9 mouse cellular contexts compared by ENCODE assay signal in genomic region chr1:89068812-89069211, GRCm38 (mm10). TPM values are rescaled to one million over a fixed set of nuclear protein-coding genes. Genes with fewer than 3 reads are reported as not detected.
DNase-seq lines count a peak whose midpoint lies in the region; ATAC-seq lines count a peak whose summit lies in the region.
"Had no signal": no experiment of that assay in that cellular context is flagged by ENCODE, and none has a peak within 500 bp of the region (broad histone marks: within the 10 kb centered on the region; RNA-seq: fewer than 3 reads in every experiment).

No protein-coding gene starts in this region.

- peak overlapping the region; percentile 96; the same call in 1 of the 2 replicates for H3K4me2 ChIP-seq in liver, embryonic 11.5 days
- no peak overlapping the region for H3K4me2 ChIP-seq in embryonic facial prominence, embryonic 12.5 days (replicated peaks)
- peak overlapping the region; percentile 71 for H3K4me2 ChIP-seq in limb, embryonic 12.5 days
- peak overlapping the region; percentile 64; the same call in 1 of the 2 replicates for H3K4me2 ChIP-seq in stomach, embryonic 15.5 days

- peaks cover 23% of the 10 kb centered on the region for H3K27me3 ChIP-seq in liver, embryonic 11.5 days (replicated peaks; ENCODE audit: control insufficient read depth, insufficient read depth, low read length)
- H3K27me3 ChIP-seq in embryonic facial prominence, embryonic 12.5 days = no peaks in the 10 kb centered on the region
- no peaks in the 10 kb centered on the region for H3K27me3 ChIP-seq in limb, embryonic 12.5 days
- H3K27me3 ChIP-seq in stomach, embryonic 15.5 days (replicated peaks) = no peaks in the 10 kb centered on the region
- H3K27me3 ChIP-seq: Patski had no signal

- no peaks in the 10 kb centered on the region for H3K36me3 ChIP-seq in liver, embryonic 11.5 days (ENCODE audit: control insufficient read depth, insufficient read depth, low read length)
- no peaks in the 10 kb centered on the region for H3K36me3 ChIP-seq in embryonic facial prominence, embryonic 12.5 days
- H3K36me3 ChIP-seq in limb, embryonic 12.5 days = no peaks in the 10 kb centered on the region
- H3K36me3 ChIP-seq in stomach, embryonic 15.5 days = no peaks in the 10 kb centered on the region

- 71% methylated on average over 5 of the region's 5 CpGs for WGBS in liver, embryonic 11.5 days
- WGBS in embryonic facial prominence, embryonic 12.5 days = 56% methylated on average over 5 of the region's 5 CpGs
- WGBS in limb, embryonic 12.5 days = 67% methylated on average over 5 of the region's 5 CpGs
- WGBS in stomach, embryonic 15.5 days = 66% methylated on average over 5 of the region's 5 CpGs

- H3K27ac ChIP-seq in liver, embryonic 11.5 days (ENCODE audit: low read depth, low read length) = no peak overlapping the region
- H3K27ac ChIP-seq in embryonic facial prominence, embryonic 12.5 days = no peak overlapping the region
- H3K27ac ChIP-seq in limb, embryonic 12.5 days = peak overlapping the region; percentile 83; the same call in 1 of the 2 replicates
- peak overlapping the region; percentile 88; the same call in 1 of the 2 replicates for H3K27ac ChIP-seq in stomach, embryonic 15.5 days

- no peaks in the 10 kb centered on the region for H3K9me3 ChIP-seq in liver, embryonic 11.5 days (ENCODE audit: control insufficient read depth, low read length)
- no peaks in the 10 kb centered on the region for H3K9me3 ChIP-seq in embryonic facial prominence, embryonic 12.5 days
- H3K9me3 ChIP-seq in limb, embryonic 12.5 days = no peaks in the 10 kb centered on the region
- no peaks in the 10 kb centered on the region for H3K9me3 ChIP-seq in stomach, embryonic 15.5 days

- DNase-seq in liver, embryonic 11.5 days (ENCODE audit: low spot score) = no peak
- no peak for DNase-seq in liver
- DNase-seq in spleen, adult 18-20 months = no peak
- no peak for DNase-seq in layer of hippocampus, adult 9-10 months (ENCODE audit: low spot score)
- DNase-seq: gastrocnemius, postnatal 10 days had no signal

- H3K4me1 ChIP-seq in liver, embryonic 11.5 days (replicated peaks; ENCODE audit: control insufficient read depth, insufficient read depth, low read length) = peaks cover 16% of the 10 kb centered on the region
- H3K4me1 ChIP-seq in embryonic facial prominence, embryonic 12.5 days = peaks cover 37% of the 10 kb centered on the region
- peaks cover 34% of the 10 kb centered on the region for H3K4me1 ChIP-seq in limb, embryonic 12.5 days (replicated peaks)
- peaks cover 20% of the 10 kb centered on the region for H3K4me1 ChIP-seq in stomach, embryonic 15.5 days

- ATAC-seq in liver, embryonic 11.5 days (replicated peaks; ENCODE audit: low FRiP score) = no peak
- ATAC-seq in embryonic facial prominence, embryonic 12.5 days (ENCODE audit: insufficient number of reproducible peaks, insufficient read depth, low FRiP score, low TSS enrichment) = no peak
- no peak for ATAC-seq in limb, embryonic 12.5 days (ENCODE audit: insufficient number of reproducible peaks, insufficient read depth, low FRiP score, low TSS enrichment, low read depth)
- no peak for ATAC-seq in stomach, embryonic 15.5 days (ENCODE audit: insufficient read depth, low FRiP score, low read depth)

- no peak overlapping the region for H3K4me3 ChIP-seq in liver, embryonic 11.5 days (ENCODE audit: low read depth, low read length)
- no peak overlapping the region for H3K4me3 ChIP-seq in embryonic facial prominence, embryonic 12.5 days
- no peak overlapping the region for H3K4me3 ChIP-seq in limb, embryonic 12.5 days (replicated peaks)
- H3K4me3 ChIP-seq in stomach, embryonic 15.5 days (replicated peaks) = no peak overlapping the region

- H3K9ac ChIP-seq in liver, embryonic 11.5 days (ENCODE audit: low read depth, low read length) = no peak overlapping the region
- H3K9ac ChIP-seq in embryonic facial prominence, embryonic 12.5 days = 0 out of 2 replicates have a peak overlapping the region, but pooled peaks have one; percentile 51
- no peak overlapping the region for H3K9ac ChIP-seq in limb, embryonic 12.5 days (replicated peaks)
- H3K9ac ChIP-seq in stomach, embryonic 15.5 days = no peak overlapping the region

RNA-seq across cellular contexts. Expression of gene Sh3bp4, which starts 1.4 kb away (rescaled TPM):
- polyA plus RNA-seq in liver, embryonic 11.5 days (2014; fragmentation: Nextera tagmentation; extraction: Ambion mirVana) = 4.4 and 4.7 TPM in 2 replicates
- 25.7 and 27.4 TPM in 2 replicates for polyA plus RNA-seq in embryonic facial prominence, embryonic 12.5 days (2016; fragmentation: Nextera tagmentation; extraction: Ambion mirVana)
- 22.3 and 23.1 TPM in 2 replicates for polyA plus RNA-seq in limb, embryonic 12.5 days (2016; fragmentation: Nextera tagmentation; extraction: Ambion mirVana)
- 18.4 and 19.8 TPM in 2 replicates for polyA plus RNA-seq in stomach, embryonic 15.5 days (2015; fragmentation: Nextera tagmentation; extraction: Ambion mirVana)

Comparison
In these comparisons a context has a peak if more than half of its experiments do, and no peak if none do; other contexts are left out.
1. H3K27ac ChIP-seq: peak in limb, embryonic 12.5 days (single experiment) and stomach, embryonic 15.5 days (single experiment); none in liver, embryonic 11.5 days (single experiment) and embryonic facial prominence, embryonic 12.5 days (single experiment).